ENCODE assay signal across 36 mouse cellular contexts in the genomic region with DNA sequence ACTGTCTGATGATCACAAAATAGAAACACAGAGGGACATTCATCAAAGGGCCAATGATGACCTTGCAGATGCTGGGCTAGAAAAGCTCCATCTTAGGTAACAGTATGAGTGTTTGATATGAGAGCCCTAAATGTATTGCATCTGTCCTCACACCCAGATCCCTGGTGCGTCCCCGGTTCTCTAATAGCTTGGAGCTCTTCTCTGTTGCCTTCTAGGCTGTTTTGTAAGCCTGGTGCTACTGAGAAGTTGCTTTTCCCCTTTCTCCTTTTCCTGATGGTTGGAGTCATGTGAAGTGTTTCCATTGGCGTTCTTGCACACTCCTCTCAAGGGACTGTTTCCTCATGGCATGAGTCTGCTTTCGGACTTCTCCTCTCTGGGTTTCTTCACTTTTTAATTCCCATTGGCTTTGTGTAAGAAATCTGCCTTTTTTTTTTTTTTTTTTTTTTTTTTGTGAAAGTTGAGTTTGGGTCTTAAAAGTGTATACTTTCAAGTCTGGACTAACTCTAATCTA. TPM values are rescaled to one million over a fixed set of nuclear protein-coding genes. Genes with fewer than 3 reads are reported as not detected.
A peak's percentile ranks its signal among the peaks of the same experiment; 100 is the strongest.
DNase-seq lines count a peak whose midpoint lies in the region.
"Had no signal": no experiment of that assay in that cellular context is flagged by ENCODE, and none has a peak within 500 bp of the region (broad histone marks: within the 10 kb centered on the region; RNA-seq: fewer than 3 reads in every experiment).

No protein-coding gene starts in this region.

- peak overlapping the region; percentile 74 for H3K27ac ChIP-seq in brown adipose tissue, adult 24 weeks (replicated peaks; ENCODE audit: low read depth, low read length)
- H3K27ac ChIP-seq: forebrain, embryonic 13.5 days; hindbrain, embryonic 10.5 days; kidney, embryonic 15.5 days; midbrain, embryonic 10.5 days; midbrain, embryonic 15.5 days; neural tube, embryonic 15.5 days had no signal

- H3K4me1 ChIP-seq in brown adipose tissue, adult 24 weeks (ENCODE audit: control insufficient read depth, insufficient read depth, insufficient read length, low read length) = peaks cover 10% of the 10 kb centered on the region

- peak; percentile 36 for DNase-seq in adrenal gland, postnatal 10 days
- DNase-seq in adrenal gland, adult 18-20 months (ENCODE audit: low spot score in 2 of 2) = no peak
- peak; percentile 8 to 12 for DNase-seq in lung, adult 18-20 months
- no peak for DNase-seq in lung, postnatal 14 days
- DNase-seq in ovary, adult 18-20 months (ENCODE audit: low spot score) = no peak
- no peak for DNase-seq in frontal cortex, postnatal 25 days (ENCODE audit: low spot score in 2 of 2)
- DNase-seq: adrenal gland, postnatal 36 days; cerebellum, adult 9-10 months; cerebellum, postnatal 36 days; gastrocnemius, postnatal 14 days; heart, postnatal 14 days; kidney, adult 18-20 months; kidney, postnatal 25 days; lung, embryonic 14.5 days; right cerebral cortex, adult 18-20 months had no signal

- H3K4me3 ChIP-seq in brown adipose tissue, adult 24 weeks (ENCODE audit: insufficient read depth, low read depth, low read length) = no peak overlapping the region
- H3K4me3 ChIP-seq: forebrain, embryonic 13.5 days; hindbrain, embryonic 10.5 days; kidney, embryonic 15.5 days; midbrain, embryonic 10.5 days; midbrain, embryonic 15.5 days; neural tube, embryonic 15.5 days had no signal

RNA-seq across cellular contexts. Expression of gene 4930535I16Rik, which starts 3.3 kb away (rescaled TPM):
- total RNA-seq in adrenal gland, postnatal 10 days (2021) = not detected
- not detected for total RNA-seq in adrenal gland, adult 18-20 months (2021)
- polyA plus RNA-seq in brown adipose tissue, adult 24 weeks (2012; ENCODE audit: insufficient read depth, insufficient read length, missing spikeins) = not detected in 2 replicates
- total RNA-seq: adrenal gland, postnatal 36 days; G1E; gastrocnemius, postnatal 14 days; heart, adult 18-20 months; heart, postnatal 14 days; layer of hippocampus, adult 18-20 months; layer of hippocampus, postnatal 10 days; left cerebral cortex, adult 18-20 months; left cerebral cortex, postnatal 14 days; megakaryocyte progenitor cell, adult 5-6 weeks had no signal
- polyA plus RNA-seq: embryonic facial prominence, embryonic 11.5 days; forebrain, embryonic 13.5 days; G1E; heart, embryonic 14.5 days; hindbrain, embryonic 10.5 days; hindbrain, embryonic 16.5 days; intestine, embryonic 14.5 days; kidney, embryonic 15.5 days; limb, embryonic 11.5 days; liver, embryonic 11.5 days; lung, embryonic 14.5 days; midbrain, embryonic 10.5 days; midbrain, embryonic 15.5 days; neural tube, embryonic 15.5 days; stomach, embryonic 14.5 days had no signal

RNA-seq across cellular contexts. Expression of gene Rragc, which starts 3.9 kb away (rescaled TPM):
- total RNA-seq in adrenal gland, postnatal 10 days (2021) = 10 to 100 TPM; 75.9 to 79.0 TPM
- total RNA-seq in adrenal gland, adult 18-20 months (2021) = 10 to 100 TPM; 87.7 to 97.9 TPM
- 91.0 and 96.9 TPM in 2 replicates for polyA plus RNA-seq in brown adipose tissue, adult 24 weeks (2012; ENCODE audit: insufficient read depth, insufficient read length, missing spikeins)

RNA-seq across cellular contexts. Expression of gene Mycbp, which starts 16.5 kb away (rescaled TPM):
- 10 to 100 TPM; 46.0 to 50.3 TPM for total RNA-seq in adrenal gland, postnatal 10 days (2021)
- total RNA-seq in adrenal gland, adult 18-20 months (2021) = 10 to 100 TPM; 40.4 to 56.8 TPM
- 70.1 and 80.7 TPM in 2 replicates for polyA plus RNA-seq in brown adipose tissue, adult 24 weeks (2012; ENCODE audit: insufficient read depth, insufficient read length, missing spikeins)

Comparison
In these comparisons a context has a peak if more than half of its experiments do, and no peak if none do; other contexts are left out.
1. DNase-seq: peak in adrenal gland, postnatal 10 days (single experiment) and lung, adult 18-20 months (2 of 2); none in adrenal gland, adult 18-20 months (0 of 2), lung, postnatal 14 days (single experiment), ovary, adult 18-20 months (single experiment) and frontal cortex, postnatal 25 days (0 of 2).